Mouse (Mus musculus) splenic B cell, adult 2 months (primary cell): Measurements from ENCODE around the gene Tnik.

ENCODE experiments used
- DNase-seq: peaks from one replicate; pipeline ENCODE4 v3.0.0-alpha.2; 2011; ENCODE audit warnings: low read depth, low spot score
- H3K27me3 ChIP-seq: 2 replicates; pipeline ENCODE4 v1.6.1; 2012; ENCODE audit warnings: mild to moderate bottlenecking, low read length, moderate library complexity, mixed read lengths; ENCODE audit not compliant: control insufficient read depth, poor library complexity, insufficient read depth, severe bottlenecking
- H3K36me3 ChIP-seq: 2 replicates; pipeline ENCODE4 v1.6.1; 2012; ENCODE audit warnings: mild to moderate bottlenecking, low read length, moderate library complexity, mixed read lengths; ENCODE audit not compliant: control insufficient read depth, poor library complexity, insufficient read depth, severe bottlenecking

The Tnik gene

DNA sequence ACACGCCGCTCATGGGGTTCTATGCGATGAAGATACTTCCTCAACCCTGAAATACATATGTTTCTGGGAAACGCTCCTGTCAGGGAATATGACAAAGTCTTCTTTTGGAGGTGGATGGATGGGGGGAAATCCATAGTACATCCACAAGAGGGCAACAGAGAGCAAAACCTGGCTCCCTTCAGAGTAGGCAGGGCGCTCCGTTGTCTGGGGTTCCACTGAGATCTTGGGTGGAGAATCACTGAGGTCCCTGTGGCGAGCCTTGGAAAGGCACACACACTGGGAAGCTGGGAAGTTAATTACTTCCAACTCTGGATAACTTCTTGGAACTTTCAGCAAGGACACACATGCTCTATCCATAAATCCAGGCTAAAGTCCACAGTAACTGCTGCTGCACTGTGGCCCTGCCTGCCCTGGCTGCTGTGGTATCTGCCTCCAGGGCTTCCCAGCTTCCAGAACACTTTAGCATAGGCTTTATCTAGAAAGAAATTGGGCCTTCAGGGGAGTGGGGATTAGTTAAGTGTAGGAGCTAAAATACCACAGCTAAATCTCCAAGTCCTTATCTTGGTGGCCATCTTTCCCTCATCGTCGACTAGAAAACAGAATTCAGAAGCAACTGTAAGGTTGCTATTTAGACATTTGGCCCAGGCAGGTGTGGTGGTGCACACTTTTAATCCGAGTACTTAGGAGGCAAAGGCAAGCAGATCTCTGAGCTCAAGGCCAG is 299.8 kb downstream of the Tnik start:
- DNase-seq: peak; percentile 3
- Histone ChIP-seq H3K27me3 (no peaks in the 10 kb centered on the region), H3K36me3 (no peaks in the 10 kb centered on the region)

DNA sequence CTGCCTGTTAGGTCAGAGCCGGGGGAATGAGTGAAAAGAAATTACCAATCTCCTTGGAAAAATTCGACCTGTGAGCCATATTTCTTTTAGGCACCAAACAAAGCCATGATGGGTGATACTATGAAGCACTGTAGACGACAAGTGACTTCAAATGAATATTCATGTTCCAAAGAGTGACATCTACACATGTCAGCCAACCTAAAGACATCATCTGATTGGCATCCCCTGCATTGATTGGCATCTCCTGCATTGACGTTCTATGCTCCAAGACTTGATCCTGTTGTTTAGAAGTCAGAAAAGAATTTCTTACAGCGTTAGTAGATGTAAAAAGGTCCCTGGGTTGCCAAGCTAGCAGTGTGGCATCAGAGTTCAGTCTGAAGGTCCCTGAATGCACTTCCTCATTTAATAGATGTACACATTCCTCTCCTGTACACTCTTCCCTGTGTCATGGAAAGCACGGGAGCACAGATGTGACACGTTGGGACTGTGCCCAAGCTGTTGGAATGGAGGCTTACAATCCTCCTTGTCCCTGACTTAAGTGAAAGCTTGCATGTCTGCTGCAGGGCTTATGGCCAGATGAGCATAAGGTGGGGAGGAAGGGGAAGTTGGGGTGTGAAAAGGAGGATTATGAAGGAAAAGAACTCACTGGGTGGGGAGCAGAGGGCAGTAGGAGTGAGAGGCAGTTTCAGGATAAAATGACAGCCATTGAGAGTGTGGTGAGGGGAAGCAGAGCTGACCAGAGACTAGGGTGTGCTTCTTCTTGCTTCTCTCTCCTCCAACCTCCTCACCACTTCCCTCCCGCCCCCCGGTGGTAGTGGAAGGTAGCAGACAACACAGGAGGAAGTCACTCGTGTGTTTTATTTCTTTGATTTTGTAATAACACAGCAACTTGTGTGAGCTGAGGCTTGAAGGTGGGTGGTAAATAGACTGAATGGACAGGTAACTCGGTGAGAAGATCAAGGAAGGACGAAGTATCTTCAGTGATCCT is 301.6 kb downstream of the Tnik start:
- Histone ChIP-seq H3K36me3 (no peaks in the 10 kb centered on the region), H3K27me3 (no peaks in the 10 kb centered on the region)
- DNase-seq: no peak

DNA sequence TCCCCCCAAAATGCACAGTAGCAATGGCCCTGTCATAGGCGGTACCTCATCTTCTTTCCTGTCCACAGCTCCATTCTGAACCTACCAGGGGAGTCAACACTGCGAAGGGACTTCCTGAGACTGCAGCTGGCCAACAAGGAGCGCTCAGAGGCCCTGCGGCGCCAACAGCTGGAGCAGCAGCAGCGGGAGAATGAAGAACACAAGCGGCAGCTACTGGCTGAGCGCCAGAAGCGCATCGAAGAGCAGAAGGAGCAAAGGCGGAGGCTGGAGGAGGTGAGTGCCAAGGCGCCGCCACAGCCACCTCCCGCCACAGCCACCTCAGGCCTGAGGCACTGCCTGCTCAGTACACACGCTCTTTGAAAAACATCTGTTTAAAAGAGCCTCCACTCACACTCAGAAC is 314.3 kb downstream of the Tnik start:
- H3K27me3 ChIP-seq: no peaks in the 10 kb centered on the region
- no peaks in the 10 kb centered on the region for H3K36me3 ChIP-seq
- DNase-seq: no peak

DNA sequence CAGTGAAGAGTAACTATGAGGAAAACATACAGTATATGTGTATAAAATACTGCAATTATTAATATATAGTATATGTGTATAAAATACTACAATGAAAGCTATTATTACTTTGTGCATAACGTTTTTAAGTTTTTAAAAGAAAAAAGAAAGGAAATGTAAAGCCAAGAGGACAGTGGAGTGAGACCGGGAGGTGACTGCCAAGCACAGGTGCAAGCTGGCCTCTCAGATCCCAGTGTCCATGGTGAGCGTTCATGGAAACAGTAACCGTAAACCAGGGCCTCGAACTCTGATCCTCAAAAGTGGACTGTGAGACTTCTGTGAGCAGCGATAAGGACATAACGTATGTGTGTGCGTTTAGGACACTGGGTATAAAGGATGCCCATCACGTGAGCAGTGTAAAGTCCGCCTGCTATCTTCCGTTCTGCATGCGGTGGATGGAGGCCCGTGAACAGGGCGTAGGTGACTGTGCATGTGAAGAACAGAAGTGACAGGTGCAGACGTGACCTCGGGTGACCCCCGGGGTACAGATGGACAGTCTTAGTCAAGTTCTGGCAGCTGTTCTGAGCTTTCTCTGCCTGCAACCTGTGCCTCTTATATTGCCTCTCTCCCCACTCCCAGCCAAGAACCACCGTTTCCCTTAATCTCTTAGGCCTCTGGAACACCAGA is 316.1 kb downstream of the Tnik start:
- H3K27me3 ChIP-seq: no peaks in the 10 kb centered on the region
- DNase-seq: no peak
- H3K36me3 ChIP-seq: no peaks in the 10 kb centered on the region

DNA sequence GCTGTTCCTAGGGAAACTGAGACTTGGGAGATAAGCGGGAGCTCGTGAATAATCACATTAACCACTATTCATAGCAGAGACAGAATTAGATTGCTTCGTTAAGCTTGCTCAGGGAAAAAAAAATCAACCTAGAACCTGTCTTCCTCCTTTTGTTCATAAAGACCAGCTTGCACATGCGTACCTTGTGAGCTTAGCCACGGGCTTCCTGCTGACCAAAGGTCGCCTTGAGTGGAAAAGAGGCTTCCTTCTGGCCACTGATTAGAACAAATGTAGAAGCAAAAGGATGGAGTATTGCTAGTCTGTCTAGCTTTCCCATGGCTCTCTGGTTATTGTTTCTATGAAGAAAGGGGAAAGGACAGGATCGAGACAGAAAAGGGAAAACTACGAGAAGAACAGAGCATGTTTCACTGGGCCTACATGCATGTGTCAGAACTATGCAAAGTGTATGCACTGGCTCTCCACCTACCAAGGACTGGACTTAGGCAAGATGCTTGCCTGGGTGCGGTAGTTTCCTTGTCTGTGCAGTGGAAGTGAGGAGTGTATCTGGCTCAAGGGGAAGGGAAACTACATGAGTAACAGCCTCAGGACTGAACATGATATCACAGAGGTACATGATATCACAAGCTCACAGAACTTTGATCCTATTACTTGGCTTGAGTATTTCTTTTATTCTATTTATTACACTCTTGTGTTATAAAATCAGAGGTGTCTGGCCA is 322.9 kb downstream of the Tnik start:
- H3K36me3 ChIP-seq: no peaks in the 10 kb centered on the region
- DNase-seq: no peak
- H3K27me3 ChIP-seq: no peaks in the 10 kb centered on the region; the same call in 1 of the 2 replicates

DNA sequence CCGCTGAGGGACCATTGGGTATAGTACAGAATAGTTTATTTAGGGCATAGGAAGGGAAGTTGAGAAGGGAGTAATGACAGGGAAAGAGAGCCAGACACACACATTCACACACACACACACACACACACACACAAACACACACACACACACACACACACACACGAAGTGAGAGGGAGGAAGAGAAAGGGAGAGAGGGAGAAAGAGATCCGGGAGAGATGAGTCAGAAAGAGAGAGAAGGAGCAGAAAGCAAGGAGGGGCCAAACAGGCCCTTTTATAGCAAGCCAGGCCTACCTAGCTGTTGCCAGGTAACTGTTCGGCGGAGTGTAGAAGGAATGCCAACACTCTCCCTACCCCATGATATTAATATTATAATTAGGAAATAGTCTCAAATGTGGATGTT is 324.8 kb downstream of the Tnik start:
- no peak for DNase-seq
- Histone ChIP-seq H3K36me3 (no peaks in the 10 kb centered on the region), H3K27me3 (no peaks in the 10 kb centered on the region; the same call in 1 of the 2 replicates)

DNA sequence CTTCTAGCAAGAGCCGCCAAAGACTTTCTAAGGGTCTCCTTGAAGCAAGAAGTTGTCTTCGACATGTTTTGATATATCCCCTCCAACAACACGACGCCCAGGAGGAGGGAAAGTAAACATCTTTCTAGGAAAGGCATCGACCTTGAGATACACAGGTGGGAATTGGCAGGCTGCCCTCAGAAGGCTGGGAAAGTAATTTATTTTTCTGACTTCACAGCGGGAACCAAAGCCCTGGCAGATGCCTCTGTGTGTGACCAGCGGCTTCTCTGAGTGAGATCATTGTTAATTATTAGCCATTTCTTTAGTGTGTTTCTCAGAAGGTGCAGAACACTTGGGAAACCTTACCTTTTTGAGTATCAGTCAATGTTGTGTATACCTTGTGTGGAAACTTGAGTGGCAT is 328.3 kb downstream of the Tnik start:
- H3K27me3 ChIP-seq: no peaks in the 10 kb centered on the region; the same call in 1 of the 2 replicates
- H3K36me3 ChIP-seq: no peaks in the 10 kb centered on the region
- no peak for DNase-seq

DNA sequence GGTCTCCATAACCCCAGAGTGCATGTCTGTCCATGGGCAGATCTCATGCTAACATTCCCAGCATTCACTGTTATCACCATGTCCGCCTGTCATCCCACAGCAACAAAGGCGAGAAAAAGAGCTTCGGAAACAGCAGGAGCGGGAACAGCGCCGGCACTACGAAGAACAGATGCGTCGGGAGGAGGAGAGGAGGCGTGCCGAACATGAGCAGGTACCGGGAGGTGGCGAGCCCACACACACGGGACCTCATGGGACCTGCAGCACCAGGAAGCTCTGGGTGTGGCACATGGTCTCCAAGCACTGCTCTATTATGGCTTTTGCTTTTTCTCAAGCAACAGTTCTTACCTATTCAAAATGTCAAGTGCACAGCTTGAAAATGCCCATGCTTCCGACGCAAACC is 330.9 kb downstream of the Tnik start:
- Histone ChIP-seq H3K27me3 (no peaks in the 10 kb centered on the region), H3K36me3 (no peaks in the 10 kb centered on the region)

DNA sequence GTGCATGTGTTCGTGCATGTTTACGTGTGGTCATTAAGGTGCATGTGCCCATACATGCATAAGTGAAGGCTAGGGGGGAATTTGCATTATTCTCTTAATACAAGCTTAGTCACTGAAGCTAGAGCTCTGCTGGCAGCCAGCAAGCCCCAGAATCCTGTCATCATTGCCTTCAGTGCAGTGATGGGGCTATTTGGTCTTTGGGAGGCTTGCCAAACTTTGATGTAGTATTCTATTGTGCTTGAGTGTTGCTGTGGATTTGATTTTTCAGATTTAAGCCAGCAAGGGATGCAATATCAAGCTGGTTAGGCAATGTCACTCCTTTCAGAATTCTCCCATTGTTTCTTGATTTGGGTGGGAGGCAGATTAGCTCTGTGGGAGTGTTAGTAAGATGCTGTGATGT is 336.5 kb downstream of the Tnik start:
- no peaks in the 10 kb centered on the region for H3K27me3 ChIP-seq
- no peak for DNase-seq
- no peaks in the 10 kb centered on the region for H3K36me3 ChIP-seq

More for the DNA sequence above, 330.9 kb downstream of the Tnik start:
- DNase-seq: no peak

DNA sequence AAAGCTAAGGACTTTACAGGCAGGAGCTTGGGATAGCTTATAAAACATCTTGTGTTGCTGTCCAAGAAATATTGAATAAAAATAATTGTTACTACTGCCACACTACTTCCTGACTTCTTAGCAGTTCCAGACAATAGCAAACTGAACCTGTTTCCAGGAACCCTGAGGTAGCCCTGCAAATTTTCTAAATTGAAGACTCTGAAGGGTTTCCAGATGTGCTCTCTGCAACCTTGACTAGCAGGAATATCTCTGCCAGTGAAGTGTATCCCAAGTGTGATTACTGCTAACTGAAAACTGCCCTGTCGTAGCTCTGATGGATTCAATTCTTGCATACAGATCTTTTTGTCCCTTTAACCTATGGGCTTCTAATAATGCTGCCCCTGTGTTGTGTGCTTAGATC is 343.7 kb downstream of the Tnik start:
- no peaks in the 10 kb centered on the region for H3K27me3 ChIP-seq
- DNase-seq: no peak

DNA sequence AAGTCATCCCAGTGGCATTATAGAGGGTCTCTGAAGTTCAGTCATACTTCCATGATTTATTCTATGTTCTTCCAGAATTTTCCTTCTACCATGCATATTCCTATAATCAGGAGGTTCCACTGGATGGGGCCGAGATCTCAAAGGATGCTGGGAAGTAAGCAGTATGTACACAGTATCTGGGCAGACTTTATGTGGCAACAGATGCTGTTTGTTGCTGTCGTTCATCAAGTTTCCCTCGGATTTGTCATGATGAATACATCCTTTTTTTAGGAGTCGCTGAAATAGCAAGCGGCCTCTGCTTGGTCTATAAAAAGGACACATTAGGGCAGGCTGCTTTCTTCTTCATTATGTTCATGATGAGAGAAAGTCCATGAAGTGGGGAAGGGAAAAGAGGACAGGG is 349.3 kb downstream of the Tnik start:
- no peak for DNase-seq
- Histone ChIP-seq H3K36me3 (no peaks in the 10 kb centered on the region), H3K27me3 (no peaks in the 10 kb centered on the region)

More for the DNA sequence above, 343.7 kb downstream of the Tnik start:
- no peaks in the 10 kb centered on the region for H3K36me3 ChIP-seq

DNA sequence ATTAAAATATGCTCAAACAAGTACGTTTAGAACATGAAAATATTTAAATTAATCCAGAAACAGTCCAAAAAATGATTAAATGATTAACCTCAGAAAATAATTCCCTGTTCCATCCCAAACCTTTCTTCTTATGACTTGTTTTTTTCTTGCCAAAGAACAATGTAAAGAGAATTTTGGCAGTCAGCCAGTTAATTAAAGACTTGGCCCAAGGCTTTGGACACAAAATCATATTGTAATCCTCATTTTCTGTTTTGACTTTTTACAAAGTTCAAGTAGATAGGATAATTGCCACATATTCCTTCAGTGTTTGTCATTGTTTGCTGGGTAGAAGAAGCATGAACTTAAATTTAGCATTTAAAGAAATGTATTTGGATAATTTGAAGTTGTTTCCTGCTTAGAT is 353.4 kb downstream of the Tnik start:
- Histone ChIP-seq H3K27me3 (no peaks in the 10 kb centered on the region), H3K36me3 (no peaks in the 10 kb centered on the region)
- DNase-seq: no peak

DNA sequence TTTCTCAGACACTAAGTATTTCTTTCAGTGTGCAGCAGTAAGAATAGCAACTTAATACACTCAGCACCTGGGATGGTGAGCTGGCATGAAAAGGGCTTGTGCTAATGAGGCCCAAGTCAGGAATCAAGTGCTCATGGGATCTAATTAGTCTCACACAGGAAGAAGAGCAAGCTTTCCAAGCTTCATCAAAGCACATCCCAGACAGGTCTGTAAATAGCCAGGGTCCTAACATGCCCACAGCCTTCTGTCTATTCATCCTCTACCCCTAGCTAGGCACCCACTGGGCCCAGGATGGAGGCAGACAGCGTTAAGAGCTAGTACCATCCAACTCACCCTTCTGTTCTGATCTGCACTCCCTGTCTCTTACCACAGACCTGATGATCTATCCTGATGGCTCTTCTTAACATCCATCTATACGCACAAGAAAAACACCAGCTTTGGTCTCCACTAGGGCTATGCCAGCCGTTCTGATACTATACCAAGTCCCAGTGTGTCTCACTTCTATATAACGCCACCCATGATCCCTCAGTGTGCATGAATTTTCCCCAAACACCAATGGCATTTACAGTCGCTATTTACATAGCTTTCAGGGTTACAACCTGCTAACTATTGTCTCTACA is 354.1 kb downstream of the Tnik start:
- H3K36me3 ChIP-seq: no peaks in the 10 kb centered on the region
- DNase-seq: no peak

DNA sequence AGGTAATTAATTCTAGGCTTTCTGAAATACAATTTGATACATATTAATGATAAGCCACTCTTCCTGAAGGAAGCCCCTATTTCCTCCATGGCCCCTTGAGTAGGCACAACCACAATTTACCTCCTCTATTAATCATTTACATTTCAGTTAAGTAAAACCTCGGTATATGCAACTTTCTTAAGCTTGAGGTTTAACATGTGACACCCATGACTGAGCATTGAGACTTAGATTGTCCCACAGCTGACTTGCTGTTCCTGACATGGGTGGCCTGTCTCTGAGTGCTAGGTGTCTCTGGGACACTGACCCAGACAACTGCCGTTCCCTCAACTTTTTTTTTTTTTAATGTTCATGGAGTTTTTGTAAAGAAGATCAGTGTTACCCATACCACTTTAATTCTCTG is 358.8 kb downstream of the Tnik start:
- H3K36me3 ChIP-seq: no peaks in the 10 kb centered on the region
- H3K27me3 ChIP-seq: no peaks in the 10 kb centered on the region
- no peak for DNase-seq

More for the DNA sequence above, 354.1 kb downstream of the Tnik start:
- H3K27me3 ChIP-seq: no peaks in the 10 kb centered on the region
